7 mouse cellular contexts compared by ENCODE assay signal in genomic region chr11:103170111-103170493, GRCm38 (mm10). TPM values are rescaled to one million over a fixed set of nuclear protein-coding genes. Genes with fewer than 3 reads are reported as not detected.
DNase-seq lines count a peak whose midpoint lies in the region; ATAC-seq lines count a peak whose summit lies in the region.

No protein-coding gene starts in this region.

- peak overlapping the region; percentile 90 for H3K4me2 ChIP-seq in neural tube, embryonic 11.5 days (ENCODE audit: low read depth)
- H3K4me2 ChIP-seq in forebrain, embryonic 14.5 days (ENCODE audit: low read length), result peak overlapping the region; percentile 84
- peak overlapping the region; percentile 97 for H3K4me2 ChIP-seq in limb, embryonic 13.5 days (replicated peaks)
- H3K4me2 ChIP-seq in stomach, embryonic 14.5 days (replicated peaks; ENCODE audit: low read depth, low read length), result peak overlapping the region; percentile 96; the same call in 1 of the 2 replicates

- peaks cover 10% of the 10 kb centered on the region for H3K4me1 ChIP-seq in neural tube, embryonic 11.5 days (ENCODE audit: control insufficient read depth, insufficient read depth, low read length)
- H3K4me1 ChIP-seq in forebrain, embryonic 14.5 days (ENCODE audit: control insufficient read depth, insufficient read depth, low read length), result no peaks in the 10 kb centered on the region
- peaks cover 15% of the 10 kb centered on the region for H3K4me1 ChIP-seq in limb, embryonic 13.5 days
- 0 out of 2 replicates have a peak, but pooled peaks cover 5% of the 10 kb centered on the region for H3K4me1 ChIP-seq in stomach, embryonic 14.5 days (ENCODE audit: control insufficient read depth, insufficient read depth, low read length)

- H3K27me3 ChIP-seq in neural tube, embryonic 11.5 days (ENCODE audit: control insufficient read depth, insufficient read depth, low read length), result peaks cover 44% of the 10 kb centered on the region
- peaks cover 32% of the 10 kb centered on the region for H3K27me3 ChIP-seq in forebrain, embryonic 14.5 days (replicated peaks; ENCODE audit: control insufficient read depth, insufficient read depth, low read length)
- peaks cover 68% of the 10 kb centered on the region for H3K27me3 ChIP-seq in limb, embryonic 13.5 days
- peaks cover 31% of the 10 kb centered on the region; the same call in 1 of the 2 replicates for H3K27me3 ChIP-seq in stomach, embryonic 14.5 days (ENCODE audit: control insufficient read depth, insufficient read depth, low read length)

- WGBS in neural tube, embryonic 11.5 days, result 57% methylated on average over 3 of the region's 3 CpGs
- 42% methylated on average over 3 of the region's 3 CpGs for WGBS in forebrain, embryonic 14.5 days
- WGBS in limb, embryonic 13.5 days, result 58% methylated on average over 3 of the region's 3 CpGs
- 54% methylated on average over 3 of the region's 3 CpGs for WGBS in stomach, embryonic 14.5 days

- DNase-seq in neural tube, embryonic 11.5 days (ENCODE audit: low spot score), result no peak
- DNase-seq in neural tube, embryonic 10.5 days (ENCODE audit: extremely low spot score, low spot score), result no peak
- DNase-seq in forebrain, embryonic 14.5 days (ENCODE audit: low spot score), result no peak
- DNase-seq in gastrocnemius, adult 18-20 months (ENCODE audit: low spot score), result no peak

- ATAC-seq in neural tube, embryonic 11.5 days (ENCODE audit: insufficient read depth, low FRiP score, low TSS enrichment), result no peak
- no peak for ATAC-seq in forebrain, embryonic 14.5 days
- ATAC-seq in limb, embryonic 13.5 days (ENCODE audit: low FRiP score, low read depth), result no peak
- no peak for ATAC-seq in stomach, embryonic 14.5 days (ENCODE audit: insufficient number of reproducible peaks, insufficient read depth, low FRiP score, low read depth)
- no peak for ATAC-seq in activated CD4-positive, CD25-positive, alpha-beta regulatory T cell, adult 4 months

- no peak overlapping the region for H3K27ac ChIP-seq in neural tube, embryonic 11.5 days (ENCODE audit: low read depth, low read length)
- H3K27ac ChIP-seq in forebrain, embryonic 14.5 days (ENCODE audit: low read depth, low read length), result no peak overlapping the region
- H3K27ac ChIP-seq in limb, embryonic 13.5 days, result no peak overlapping the region
- no peak overlapping the region for H3K27ac ChIP-seq in stomach, embryonic 14.5 days (ENCODE audit: low read length)

- H3K9ac ChIP-seq in neural tube, embryonic 11.5 days (ENCODE audit: low read length), result no peak overlapping the region; the same call in 1 of the 2 replicates
- H3K9ac ChIP-seq in forebrain, embryonic 14.5 days (ENCODE audit: low read length), result peak overlapping the region; percentile 68
- no peak overlapping the region for H3K9ac ChIP-seq in limb, embryonic 13.5 days
- H3K9ac ChIP-seq in stomach, embryonic 14.5 days (replicated peaks; ENCODE audit: low read depth, low read length), result no peak overlapping the region

- H3K36me3 ChIP-seq in neural tube, embryonic 11.5 days (ENCODE audit: control insufficient read depth, insufficient read depth, low read length), result no peaks in the 10 kb centered on the region
- H3K36me3 ChIP-seq in forebrain, embryonic 14.5 days (ENCODE audit: control insufficient read depth, insufficient read depth, low read length), result no peaks in the 10 kb centered on the region
- H3K36me3 ChIP-seq in limb, embryonic 13.5 days, result no peaks in the 10 kb centered on the region
- no peaks in the 10 kb centered on the region for H3K36me3 ChIP-seq in stomach, embryonic 14.5 days (ENCODE audit: control insufficient read depth, insufficient read depth, low read length)

- peak overlapping the region; percentile 56; the same call in 1 of the 2 replicates for H3K4me3 ChIP-seq in neural tube, embryonic 11.5 days (ENCODE audit: low read depth, low read length)
- H3K4me3 ChIP-seq in forebrain, embryonic 14.5 days (ENCODE audit: low read depth, low read length), result peak overlapping the region; percentile 63
- peak overlapping the region; percentile 61 for H3K4me3 ChIP-seq in limb, embryonic 13.5 days
- H3K4me3 ChIP-seq in stomach, embryonic 14.5 days (ENCODE audit: low read depth, low read length), result peak overlapping the region; percentile 52; the same call in 1 of the 2 replicates

- H3K9me3 ChIP-seq in neural tube, embryonic 11.5 days (ENCODE audit: control insufficient read depth, low read length), result no peaks in the 10 kb centered on the region
- H3K9me3 ChIP-seq in forebrain, embryonic 14.5 days (replicated peaks; ENCODE audit: control insufficient read depth, low read length), result no peaks in the 10 kb centered on the region
- H3K9me3 ChIP-seq in limb, embryonic 13.5 days, result no peaks in the 10 kb centered on the region
- H3K9me3 ChIP-seq in stomach, embryonic 14.5 days (ENCODE audit: control insufficient read depth, low read depth, low read length), result no peaks in the 10 kb centered on the region

RNA-seq across cellular contexts. Expression of gene Fmnl1, which starts 0.8 kb away (rescaled TPM):
- polyA plus RNA-seq in neural tube, embryonic 11.5 days (2014; fragmentation: Nextera tagmentation; extraction: Ambion mirVana), result 0.78 and 1.2 TPM in 2 replicates
- polyA plus RNA-seq in forebrain, embryonic 14.5 days (2014; fragmentation: Nextera tagmentation; extraction: Ambion mirVana), result 1.2 and 3.2 TPM in 2 replicates
- polyA plus RNA-seq in limb, embryonic 13.5 days (2015; fragmentation: Nextera tagmentation; extraction: Ambion mirVana), result 1.1 and 1.2 TPM in 2 replicates
- 1.7 and 2.3 TPM in 2 replicates for polyA plus RNA-seq in stomach, embryonic 14.5 days (2014; fragmentation: Nextera tagmentation; extraction: Ambion mirVana)
- 10 to 100 TPM; 60.0 to 62.7 TPM for polyA plus RNA-seq in activated CD4-positive, CD25-positive, alpha-beta regulatory T cell, adult 4 months (2017; shearing (Covaris generic))
- 1 to 10 TPM; 5.1 to 8.1 TPM for total RNA-seq in gastrocnemius, adult 18-20 months (2021)

RNA-seq across cellular contexts. Expression of gene Hexim2, which starts 37.9 kb away (rescaled TPM):
- 5.8 and 7.5 TPM in 2 replicates for polyA plus RNA-seq in neural tube, embryonic 11.5 days (2014; fragmentation: Nextera tagmentation; extraction: Ambion mirVana)
- polyA plus RNA-seq in forebrain, embryonic 14.5 days (2014; fragmentation: Nextera tagmentation; extraction: Ambion mirVana), result 9.6 and 13.4 TPM in 2 replicates
- 12.8 and 13.8 TPM in 2 replicates for polyA plus RNA-seq in limb, embryonic 13.5 days (2015; fragmentation: Nextera tagmentation; extraction: Ambion mirVana)
- 7.3 and 9.1 TPM in 2 replicates for polyA plus RNA-seq in stomach, embryonic 14.5 days (2014; fragmentation: Nextera tagmentation; extraction: Ambion mirVana)
- polyA plus RNA-seq in activated CD4-positive, CD25-positive, alpha-beta regulatory T cell, adult 4 months (2017; shearing (Covaris generic)), result 1 to 10 TPM; 2.2 to 3.6 TPM
- 1 to 10 TPM; 3.3 to 4.4 TPM for total RNA-seq in gastrocnemius, adult 18-20 months (2021)

RNA-seq across cellular contexts. Expression of gene 1700023F06Rik, which starts 38.3 kb away (rescaled TPM):
- polyA plus RNA-seq in neural tube, embryonic 11.5 days (2014; fragmentation: Nextera tagmentation; extraction: Ambion mirVana), result not detected in 2 replicates
- polyA plus RNA-seq in forebrain, embryonic 14.5 days (2014; fragmentation: Nextera tagmentation; extraction: Ambion mirVana), result 0.78 and 1.2 TPM in 2 replicates
- 0.55 and 0.61 TPM in 2 replicates for polyA plus RNA-seq in limb, embryonic 13.5 days (2015; fragmentation: Nextera tagmentation; extraction: Ambion mirVana)
- polyA plus RNA-seq in stomach, embryonic 14.5 days (2014; fragmentation: Nextera tagmentation; extraction: Ambion mirVana), result 1.5 and 1.8 TPM in 2 replicates
- not detected for polyA plus RNA-seq in activated CD4-positive, CD25-positive, alpha-beta regulatory T cell, adult 4 months (2017; shearing (Covaris generic))
- not detected for total RNA-seq in gastrocnemius, adult 18-20 months (2021)

RNA-seq across cellular contexts. Expression of gene Spata32, which starts 48.1 kb away (rescaled TPM):
- polyA plus RNA-seq in neural tube, embryonic 11.5 days (2014; fragmentation: Nextera tagmentation; extraction: Ambion mirVana), result not detected in 2 replicates
- polyA plus RNA-seq in forebrain, embryonic 14.5 days (2014; fragmentation: Nextera tagmentation; extraction: Ambion mirVana), result not detected in 2 replicates
- polyA plus RNA-seq in limb, embryonic 13.5 days (2015; fragmentation: Nextera tagmentation; extraction: Ambion mirVana), result not detected in 2 replicates
- not detected in 2 replicates for polyA plus RNA-seq in stomach, embryonic 14.5 days (2014; fragmentation: Nextera tagmentation; extraction: Ambion mirVana)
- polyA plus RNA-seq in activated CD4-positive, CD25-positive, alpha-beta regulatory T cell, adult 4 months (2017; shearing (Covaris generic)), result not detected
- total RNA-seq in gastrocnemius, adult 18-20 months (2021), result not detected

RNA-seq across cellular contexts. Expression of gene Hexim1, which starts 54.1 kb away (rescaled TPM):
- 3.6 and 3.9 TPM in 2 replicates for polyA plus RNA-seq in neural tube, embryonic 11.5 days (2014; fragmentation: Nextera tagmentation; extraction: Ambion mirVana)
- 4.8 and 5.4 TPM in 2 replicates for polyA plus RNA-seq in forebrain, embryonic 14.5 days (2014; fragmentation: Nextera tagmentation; extraction: Ambion mirVana)
- 5.1 and 5.6 TPM in 2 replicates for polyA plus RNA-seq in limb, embryonic 13.5 days (2015; fragmentation: Nextera tagmentation; extraction: Ambion mirVana)
- 7.6 and 7.7 TPM in 2 replicates for polyA plus RNA-seq in stomach, embryonic 14.5 days (2014; fragmentation: Nextera tagmentation; extraction: Ambion mirVana)
- polyA plus RNA-seq in activated CD4-positive, CD25-positive, alpha-beta regulatory T cell, adult 4 months (2017; shearing (Covaris generic)), result 1 to 10 TPM; 3.4 TPM
- 10 to 100 TPM; 23.3 to 23.6 TPM for total RNA-seq in gastrocnemius, adult 18-20 months (2021)

Comparison
In these comparisons a context has a peak if more than half of its experiments do, and no peak if none do; other contexts are left out.
1. RNA of gene Fmnl1, which starts 0.8 kb away (polyA plus RNA-seq): 60.0 to 62.7 TPM in activated CD4-positive, CD25-positive, alpha-beta regulatory T cell, adult 4 months; 1.7 to 2.3 TPM in stomach, embryonic 14.5 days, 1.2 to 3.2 TPM in forebrain, embryonic 14.5 days, 0.78 to 1.2 TPM in neural tube, embryonic 11.5 days and 1.1 to 1.2 TPM in limb, embryonic 13.5 days; every median in the first group is over 10 times any median in the second.
2. Peak in every context shown above with its lines, with median percentiles within 50 percentile points of each other: H3K4me2 ChIP-seq and H3K4me3 ChIP-seq.